Mouse (Mus musculus) olfactory bulb, adult 2 months (tissue): Measurements from ENCODE around the gene Papola. TPM values are rescaled to one million over a fixed set of nuclear protein-coding genes. Genes with fewer than 3 reads are reported as not detected.

ENCODE experiments used
- H3K27ac ChIP-seq: fragments of 200-500 bp; 2 replicates; pipeline ENCODE4 v1.5.1; 2012; ENCODE audit warnings: low read depth, low read length; ENCODE audit not compliant: insufficient read depth
- H3K4me1 ChIP-seq: fragments of 200-500 bp; 2 replicates; pipeline ENCODE4 v1.6.1; 2012; ENCODE audit warnings: low read length; ENCODE audit not compliant: control insufficient read depth, insufficient read depth
- H3K4me3 ChIP-seq: fragments of 200-500 bp; 2 replicates; pipeline ENCODE4 v1.5.1; 2012; ENCODE audit warnings: mild to moderate bottlenecking, low read depth, low read length, moderate library complexity; ENCODE audit not compliant: insufficient read depth
- CTCF ChIP-seq: fragments of 200-500 bp; IDR thresholded peaks from 2 replicates; pipeline ENCODE4 v1.5.1; 2012; ENCODE audit warnings: low read depth, mild to moderate bottlenecking, low read length, moderate library complexity; ENCODE audit not compliant: insufficient read depth
- POLR2A ChIP-seq: fragments of 200-500 bp; IDR thresholded peaks from 2 replicates; pipeline ENCODE4 v1.6.1; 2012; ENCODE audit warnings: mild to moderate bottlenecking, low read depth, low read length, moderate library complexity; ENCODE audit not compliant: insufficient read depth
- WGBS: fragments of 180-500 bp; shearing (Covaris S2); methylation state at CpG from one replicate; pipeline ENCODE4 v1.1.7; 2018; 5-methylcytosine and 5-hydroxymethylcytosine counted together
- polyA plus RNA-seq: library from polyadenylated mRNA; stranded (reverse); fragments of >200 nt; gene quantifications from 2 replicates; pipeline ENCODE4 v1.2.4, GENCODE M21; 2012; ENCODE audit warnings: low replicate concordance; ENCODE audit not compliant: missing spikeins, insufficient read depth, insufficient read length

Papola gene
- polyA plus RNA-seq, 1 experiment = 142 TPM

GRCm38 (mm10) chr12:105863436-105863835, 78.9 kb downstream of the Papola start:
- no peak overlapping the region for H3K27ac ChIP-seq
- TF ChIP-seq POLR2A = no peak
- no peak for TF ChIP-seq CTCF
- peaks cover 22% of the 10 kb centered on the region for H3K4me1 ChIP-seq
- H3K4me3 ChIP-seq = no peak overlapping the region
- 71% methylated on average over 11 of the region's 11 CpGs for WGBS

GRCm38 (mm10) chr12:105867646-105868045, 83.2 kb downstream of the Papola start:
- no peak overlapping the region for H3K27ac ChIP-seq
- WGBS = 86% methylated on average over 2 of the region's 2 CpGs
- peaks cover 10% of the 10 kb centered on the region for H3K4me1 ChIP-seq
- TF ChIP-seq CTCF (no peak), POLR2A (no peak)
- no peak overlapping the region for H3K4me3 ChIP-seq

DNA sequence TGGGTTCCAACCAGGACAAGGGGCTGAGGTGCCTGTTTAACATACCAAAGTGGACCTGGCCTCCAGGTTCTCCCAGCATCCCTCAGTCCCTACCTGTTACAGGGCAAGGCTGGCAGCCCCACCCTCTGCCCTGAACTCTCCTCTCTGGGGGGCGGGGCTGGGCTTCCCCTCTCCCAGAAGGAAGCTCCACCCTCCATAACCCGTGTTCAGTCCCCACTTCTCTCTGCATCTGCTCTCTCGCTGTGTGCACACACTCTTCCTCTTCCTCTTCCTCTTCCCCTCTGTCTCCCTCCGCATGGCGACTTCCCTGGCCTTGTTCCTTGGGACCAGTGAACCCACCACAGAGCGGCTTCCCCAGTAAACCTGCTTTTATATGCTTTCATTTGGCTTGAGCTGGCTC, 84.7 kb downstream of the Papola start:
- no peak overlapping the region for H3K4me3 ChIP-seq
- TF ChIP-seq POLR2A (no peak), CTCF (no peak)
- 67% methylated on average over 6 of the region's 6 CpGs for WGBS
- H3K4me1 ChIP-seq = no peaks in the 10 kb centered on the region
- no peak overlapping the region for H3K27ac ChIP-seq

- TF ChIP-seq POLR2A (no peak), CTCF (no peak)
- no peak overlapping the region for H3K4me3 ChIP-seq
- H3K4me1 ChIP-seq = no peaks in the 10 kb centered on the region
- WGBS = 64% methylated on average over 14 of the region's 14 CpGs
- no peak overlapping the region for H3K27ac ChIP-seq
These were observed 85.2 kb downstream of the Papola start for GRCm38 (mm10) chr12:105869696-105870095.

DNA sequence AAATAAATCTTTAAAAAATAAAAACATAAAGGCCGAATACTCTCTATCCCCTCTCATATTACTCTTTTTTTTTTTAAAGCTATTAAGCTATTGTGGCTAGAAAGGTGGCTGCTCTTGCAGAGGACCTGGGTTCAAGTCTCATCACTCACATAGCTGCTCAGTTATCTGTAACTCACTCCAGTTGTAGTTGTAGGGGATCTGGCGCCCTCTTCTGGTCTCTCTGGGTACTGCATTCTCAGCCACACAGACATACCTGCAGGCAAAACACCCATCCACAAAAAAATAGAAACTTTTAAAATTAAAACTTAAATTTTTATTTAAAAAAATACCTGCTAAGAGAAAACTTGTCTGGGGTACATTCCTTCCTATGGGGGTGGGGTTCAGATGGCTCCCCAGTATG, 88.8 kb downstream of the Papola start:
- TF ChIP-seq CTCF (no peak), POLR2A (no peak)
- Histone ChIP-seq H3K27ac (no peak overlapping the region), H3K4me1 (peaks cover 12% of the 10 kb centered on the region), H3K4me3 (no peak overlapping the region)
- 56% methylated on average over 2 of the region's 2 CpGs for WGBS

DNA sequence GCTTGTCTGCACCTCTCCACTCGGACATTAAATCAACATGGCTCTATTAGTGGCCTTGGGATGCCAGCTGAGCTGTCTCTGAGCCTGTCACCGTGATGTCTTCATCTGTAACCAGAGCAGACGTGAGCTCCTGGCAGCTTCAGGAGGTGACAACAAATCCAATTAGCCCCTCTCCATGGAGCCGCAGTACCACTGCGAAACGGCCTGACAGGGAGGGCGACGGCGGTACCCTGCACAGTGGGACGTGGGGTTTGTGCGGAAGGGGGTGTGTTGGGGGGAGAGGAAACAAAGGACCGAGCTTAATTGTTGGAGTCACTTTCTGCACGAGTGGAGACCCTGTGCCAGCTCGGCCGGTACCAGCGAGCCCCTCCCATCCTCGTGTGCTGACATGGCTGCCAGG, 90.6 kb downstream of the Papola start:
- TF ChIP-seq POLR2A (no peak), CTCF (no peak)
- H3K4me3 ChIP-seq = no peak overlapping the region
- H3K4me1 ChIP-seq = peaks cover 12% of the 10 kb centered on the region
- 46% methylated on average over 17 of the region's 17 CpGs for WGBS
- H3K27ac ChIP-seq = no peak overlapping the region

DNA sequence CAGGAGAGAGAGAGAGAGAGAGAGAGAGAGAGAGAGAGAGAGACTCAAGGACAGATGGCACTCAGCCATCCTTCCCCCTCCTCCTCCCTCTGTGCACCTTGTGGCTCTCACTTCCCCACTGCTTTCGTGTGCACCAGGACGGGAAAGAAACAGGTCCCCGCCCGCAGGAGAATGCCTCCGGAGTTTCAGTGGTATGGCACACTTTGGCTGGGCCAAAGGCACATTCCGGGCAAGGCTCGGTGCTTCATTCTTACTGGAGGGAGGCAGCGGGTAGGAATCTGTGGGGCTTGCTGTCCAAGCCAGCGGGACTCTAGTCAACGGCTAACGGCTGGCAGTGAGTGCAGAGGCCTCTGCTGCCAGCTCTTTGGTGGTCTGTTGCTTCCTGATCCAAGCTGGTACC, 92.0 kb downstream of the Papola start:
- H3K4me3 ChIP-seq = no peak overlapping the region
- H3K4me1 ChIP-seq = peaks cover 12% of the 10 kb centered on the region
- no peak for TF ChIP-seq POLR2A
- no peak overlapping the region for H3K27ac ChIP-seq
- 51% methylated on average over 11 of the region's 11 CpGs for WGBS

DNA sequence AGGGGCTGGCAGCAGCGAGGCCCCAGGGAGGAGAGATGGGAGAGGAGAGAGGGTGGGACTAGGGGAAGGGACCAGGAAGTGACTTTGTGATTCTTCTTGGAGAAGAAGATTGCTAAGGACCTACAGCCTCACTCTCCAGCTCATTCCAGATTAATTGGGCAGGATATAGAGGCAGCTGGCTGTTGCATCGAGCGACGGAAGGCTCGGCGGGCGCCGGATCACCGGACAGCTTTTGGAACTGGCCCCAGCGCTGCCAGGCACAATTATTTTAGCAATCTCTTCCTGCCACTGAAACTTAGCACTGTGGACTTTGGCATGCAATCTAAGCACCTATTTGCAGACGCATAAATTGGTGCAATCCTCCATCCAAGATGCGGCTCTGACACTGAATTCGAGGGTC, 92.4 kb downstream of the Papola start:
- H3K27ac ChIP-seq = no peak overlapping the region
- TF ChIP-seq CTCF = no peak
- TF ChIP-seq POLR2A = no peak

DNA sequence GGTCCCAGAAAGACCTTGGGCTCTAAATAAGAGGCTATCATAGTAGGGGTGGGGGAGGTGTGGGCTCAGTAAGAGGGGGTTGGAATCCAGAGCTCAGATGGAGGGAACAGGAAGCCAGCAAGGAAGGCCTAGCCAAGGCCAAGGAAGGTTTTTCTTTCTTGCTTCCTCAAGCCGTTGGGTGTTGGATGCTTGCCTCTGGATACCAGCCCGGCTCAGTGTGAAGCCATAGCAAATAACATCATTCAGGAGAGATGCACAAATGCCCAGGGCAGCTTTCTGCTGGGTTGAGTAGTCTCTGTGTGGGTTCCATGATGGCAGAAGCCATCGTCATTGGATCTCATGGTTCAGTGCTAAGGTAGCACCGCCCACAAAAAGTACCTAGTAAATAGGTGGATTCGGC, 94.3 kb downstream of the Papola start:
- Histone ChIP-seq H3K4me1 (peaks cover 12% of the 10 kb centered on the region), H3K4me3 (no peak overlapping the region), H3K27ac (no peak overlapping the region)
- TF ChIP-seq POLR2A (no peak), CTCF (no peak)
- WGBS = 71% methylated on average over 5 of the region's 5 CpGs

More for the DNA sequence above, 92.4 kb downstream of the Papola start:
- H3K4me1 ChIP-seq = peaks cover 12% of the 10 kb centered on the region
- no peak overlapping the region for H3K4me3 ChIP-seq
- 59% methylated on average over 13 of the region's 13 CpGs for WGBS
